Mouse (Mus musculus) kidney, postnatal 14 days (tissue): ENCODE results near the gene Ccpg1.

Experiments
- DNase-seq: peaks from one replicate; pipeline ENCODE4 v3.0.0; 2022; ENCODE audit warnings: mixed read lengths

Gene Ccpg1

DNA sequence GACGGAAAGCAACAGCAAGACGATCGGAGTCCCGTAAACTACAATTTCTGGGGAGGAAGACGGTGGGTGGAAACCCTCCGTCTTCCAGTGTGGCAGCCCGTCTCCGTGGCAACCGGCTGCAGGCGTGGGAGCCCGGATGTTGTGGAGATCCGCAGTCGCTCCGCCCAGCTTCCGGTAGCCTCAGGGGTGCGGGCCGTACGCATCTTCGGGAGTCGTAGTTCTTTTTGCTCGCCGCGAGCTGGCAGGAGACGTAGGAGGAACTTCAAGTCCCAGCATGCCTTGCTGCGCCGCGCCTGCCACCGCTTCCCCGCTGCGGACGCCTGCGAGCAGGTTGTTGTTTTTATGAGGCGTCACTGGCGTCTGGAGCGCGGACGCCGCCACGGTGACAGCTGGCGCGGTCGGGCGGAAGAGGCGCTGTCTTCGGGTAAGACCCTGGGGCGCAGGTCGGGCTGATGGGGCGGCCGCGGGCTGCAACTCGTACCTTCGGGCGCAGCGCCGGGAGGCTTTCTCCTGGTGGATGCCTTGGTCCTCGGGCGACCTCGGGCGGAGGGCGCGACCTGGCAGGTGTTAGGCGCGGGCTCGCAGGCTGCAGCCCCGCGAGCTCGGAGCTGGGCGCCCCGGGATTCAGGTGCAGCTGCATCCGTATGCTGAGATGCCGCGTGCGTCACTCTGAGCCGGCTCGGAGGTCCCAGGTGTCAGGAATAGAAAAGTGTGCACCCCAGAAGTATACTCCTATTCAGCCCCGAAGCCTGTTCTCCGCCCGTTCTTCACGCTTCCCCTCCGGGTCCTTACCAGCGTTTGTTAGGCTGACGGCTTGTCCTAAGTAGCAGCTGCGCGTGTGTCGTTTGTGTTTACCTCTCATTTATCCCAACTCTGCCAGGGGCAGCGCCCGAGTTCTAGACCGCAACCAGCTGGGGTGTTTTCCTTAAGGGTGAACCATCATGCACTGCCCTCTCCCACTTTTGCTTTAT, at the start of gene Ccpg1, which contains the start of gene Ccpg1os:
TSS of gene Ccpg1 (plus strand) at position 180 of the 971 bp plus-strand sequence.
TSS of gene Ccpg1os (minus strand) at position 133 of the 971 bp plus-strand sequence.
- DNase-seq: peak; percentile 98

DNA sequence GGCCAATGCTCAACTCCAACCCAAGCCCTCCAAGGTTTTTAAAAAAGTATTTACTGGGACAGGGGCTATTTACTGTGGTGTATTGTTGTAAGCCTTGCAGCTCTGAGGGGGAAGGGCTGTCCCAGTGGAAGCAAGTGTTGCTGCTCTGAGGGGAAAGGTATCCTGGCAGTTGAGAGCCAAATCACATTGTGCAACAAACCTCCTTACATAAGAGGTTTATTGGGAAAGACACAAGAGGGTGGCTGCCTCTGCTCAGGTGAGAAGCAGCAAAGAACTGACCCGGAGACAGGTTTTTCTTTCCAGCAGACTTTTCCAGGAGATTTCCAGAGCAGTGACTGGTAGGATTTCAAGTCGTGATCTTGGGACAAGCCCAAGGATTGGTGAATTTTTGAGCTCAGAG, 48.9 kb upstream of the Ccpg1 start:
- no peak for DNase-seq

DNA sequence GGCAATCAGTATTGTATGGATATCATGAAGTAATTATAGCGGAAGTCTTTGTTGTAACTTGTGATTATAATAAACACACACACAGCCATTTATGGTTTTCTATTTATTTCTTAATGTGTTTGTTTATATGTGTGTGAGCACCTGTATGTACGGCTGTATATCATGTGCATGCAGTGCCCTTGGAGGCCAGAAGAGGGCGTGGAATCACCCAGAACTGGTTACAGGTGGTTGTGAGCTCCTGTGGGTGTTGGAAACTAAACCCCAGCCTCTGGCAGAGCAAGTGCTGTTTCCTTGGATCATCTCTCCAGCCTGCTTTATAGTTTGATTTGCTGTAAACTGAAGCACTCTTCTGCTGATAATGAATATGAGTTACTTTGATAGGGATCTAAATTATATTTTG, 41.8 kb upstream of the Ccpg1 start:
- no peak for DNase-seq

DNA sequence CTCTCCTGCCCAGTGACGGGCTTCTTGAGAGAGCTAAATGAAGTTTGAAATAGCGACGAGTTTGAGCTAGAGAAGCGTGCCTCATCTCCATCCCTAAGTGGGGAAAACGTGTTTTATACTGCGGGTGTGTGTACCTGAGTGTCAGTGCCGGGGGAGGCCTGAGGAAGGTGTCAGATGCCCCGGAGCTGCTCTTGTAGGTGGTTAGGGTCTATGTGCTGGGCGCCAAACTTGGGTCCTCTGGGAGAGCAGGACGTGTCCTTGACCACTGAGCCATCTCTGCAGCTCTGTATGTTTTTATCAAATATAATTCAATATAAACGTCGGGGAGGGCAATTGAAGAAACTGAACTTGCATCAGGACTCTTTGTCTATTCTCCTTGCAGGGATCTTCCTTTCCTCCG, 40.9 kb upstream of the Ccpg1 start:
- no peak for DNase-seq

DNA sequence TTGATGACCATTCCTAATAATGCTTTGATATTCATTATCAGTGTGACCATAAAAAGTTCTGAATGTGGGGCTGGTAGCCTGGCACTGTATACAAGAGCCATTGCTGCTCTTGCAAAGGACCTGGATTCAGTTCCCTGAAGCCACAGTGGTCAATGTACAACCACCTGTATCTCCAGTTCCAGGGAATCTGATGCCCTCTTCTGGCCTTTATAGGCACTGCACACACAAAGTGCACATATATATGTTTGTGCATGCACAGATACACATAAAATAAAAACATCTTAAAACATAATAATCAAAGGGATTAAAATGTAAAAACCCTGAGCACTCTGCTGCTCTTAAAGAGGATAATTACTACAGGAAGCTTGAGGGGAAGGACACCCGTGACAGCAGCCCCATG, 38.2 kb upstream of the Ccpg1 start:
- DNase-seq: no peak

DNA sequence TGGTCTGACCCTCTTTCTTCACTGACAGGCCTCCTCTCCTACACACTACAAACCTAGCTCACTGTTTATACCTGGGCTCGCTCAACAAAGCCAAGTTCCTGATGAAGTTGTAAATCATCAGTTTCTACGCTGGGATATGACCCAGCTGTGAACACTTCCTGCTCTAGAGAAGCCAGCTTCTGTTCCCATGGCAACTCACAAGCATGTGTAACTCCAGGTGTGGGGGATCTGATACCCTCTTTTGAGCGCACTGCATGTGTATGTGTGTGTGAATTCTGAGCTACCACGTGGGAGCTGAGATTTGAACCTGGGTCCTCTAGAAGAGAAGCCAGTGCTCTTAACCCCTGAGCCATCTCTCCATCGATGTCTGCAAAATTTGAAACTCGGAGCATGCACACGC, 35.7 kb upstream of the Ccpg1 start:
- DNase-seq: no peak

DNA sequence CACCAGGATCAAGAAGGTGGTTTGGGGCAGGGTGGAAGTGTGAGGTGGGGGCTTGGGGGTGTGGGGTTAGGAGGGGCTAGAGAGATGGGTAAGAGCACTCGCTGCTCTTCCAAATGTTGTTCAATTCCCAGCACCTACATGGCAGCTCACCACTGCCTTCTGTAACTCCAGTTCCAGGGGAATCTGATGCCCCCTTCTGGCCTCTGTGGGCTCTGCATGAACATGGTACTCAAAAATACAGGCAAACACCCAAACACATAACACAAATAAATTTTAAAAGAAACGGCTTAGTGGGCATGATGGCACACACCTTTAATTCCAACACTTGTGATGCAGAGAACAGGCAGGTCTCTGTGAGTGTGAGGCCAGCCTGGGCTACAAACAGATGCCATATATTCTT, 30.5 kb upstream of the Ccpg1 start:
- no peak for DNase-seq

DNA sequence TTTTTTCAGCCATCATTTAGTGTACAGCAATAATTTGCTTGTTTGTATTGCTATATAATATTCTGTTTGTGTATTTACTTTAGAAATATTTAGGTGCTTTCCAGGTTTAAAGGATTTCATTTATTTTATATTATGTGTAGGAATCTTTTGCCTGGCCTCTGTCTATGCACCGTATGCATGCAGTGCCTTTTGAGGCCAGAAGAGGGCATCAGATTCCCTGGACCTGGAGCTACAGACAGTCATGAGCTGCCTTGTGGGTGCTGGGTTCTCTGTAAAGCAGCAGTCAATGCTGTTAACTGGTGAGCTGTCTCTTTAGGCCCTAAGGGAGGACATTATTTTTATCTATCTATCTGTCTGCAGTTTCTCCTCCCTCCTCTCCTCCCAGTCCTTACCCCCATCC, 29.7 kb upstream of the Ccpg1 start:
- peak; percentile 55 for DNase-seq

DNA sequence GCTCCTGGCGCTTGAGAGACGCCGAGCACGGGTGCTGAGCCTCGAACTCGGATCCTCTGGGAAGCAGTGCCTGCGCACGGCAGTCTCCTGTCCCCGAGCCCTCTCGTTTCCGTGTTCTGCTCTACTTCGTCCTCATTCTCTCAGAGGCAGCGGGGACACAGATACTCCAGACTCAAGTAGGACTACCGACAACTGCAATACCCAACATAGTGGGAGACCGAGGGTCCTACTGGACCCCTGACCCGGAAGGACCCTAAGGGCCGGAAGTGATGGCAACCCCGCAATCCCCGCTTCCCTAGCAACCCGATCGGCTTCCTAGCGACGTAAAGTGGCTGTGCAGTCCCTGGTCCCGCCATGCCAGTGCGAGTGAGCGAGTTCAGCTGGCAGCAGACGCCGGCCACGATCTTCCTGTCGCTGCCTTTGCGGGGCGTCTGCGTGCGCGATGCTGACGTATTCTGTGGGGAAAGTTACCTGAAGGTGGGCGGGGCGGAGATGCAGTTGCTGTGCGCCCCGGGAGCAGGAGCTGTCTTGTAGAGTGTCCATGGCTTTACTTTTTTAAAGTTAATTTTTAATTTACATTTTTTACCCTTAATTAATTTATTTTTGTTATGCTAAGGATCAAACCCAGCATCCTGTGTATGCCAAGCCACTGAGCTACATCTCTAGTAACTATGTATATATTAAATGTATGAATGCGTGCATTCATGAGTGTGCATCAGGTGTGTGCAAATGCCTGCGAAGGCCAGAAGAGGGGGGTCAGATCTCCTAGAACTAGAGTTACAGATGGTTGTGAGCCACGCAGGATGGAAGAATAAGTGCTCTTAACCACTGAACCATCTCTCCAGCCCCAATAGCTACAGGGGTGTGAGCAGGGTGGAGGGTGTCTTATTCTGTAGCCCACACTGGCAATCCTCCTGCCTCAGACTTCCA, 26.4 kb upstream of the Ccpg1 start, which contains the start of the genes Dyx1c1 and Gm44503:
TSS of gene Dyx1c1 (plus strand) at position 265 of the 930 bp plus-strand sequence.
TSS of gene Gm44503 (plus strand) at position 332 of the 930 bp plus-strand sequence.
- DNase-seq: peak; percentile 87

DNA sequence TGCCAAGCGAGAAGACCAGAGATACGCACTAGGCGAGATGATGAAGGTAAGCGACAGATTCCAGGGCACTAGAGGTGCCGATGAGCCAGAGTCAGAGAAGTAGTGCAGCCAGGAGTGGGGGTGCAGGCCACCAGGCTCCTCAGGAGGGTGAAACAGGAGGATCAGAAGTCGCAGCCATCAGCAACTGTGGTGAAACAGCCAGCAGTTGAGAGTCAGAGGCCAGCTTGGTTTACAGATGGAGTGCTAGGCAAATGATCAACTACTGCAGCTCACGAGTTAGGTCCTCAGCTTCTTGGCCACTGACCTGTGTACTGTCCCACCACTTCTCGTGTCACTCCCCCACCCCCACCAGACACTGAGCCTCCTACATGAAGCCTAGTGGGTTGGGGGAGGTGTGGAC, 23.9 kb upstream of the Ccpg1 start:
- DNase-seq: peak; percentile 53

DNA sequence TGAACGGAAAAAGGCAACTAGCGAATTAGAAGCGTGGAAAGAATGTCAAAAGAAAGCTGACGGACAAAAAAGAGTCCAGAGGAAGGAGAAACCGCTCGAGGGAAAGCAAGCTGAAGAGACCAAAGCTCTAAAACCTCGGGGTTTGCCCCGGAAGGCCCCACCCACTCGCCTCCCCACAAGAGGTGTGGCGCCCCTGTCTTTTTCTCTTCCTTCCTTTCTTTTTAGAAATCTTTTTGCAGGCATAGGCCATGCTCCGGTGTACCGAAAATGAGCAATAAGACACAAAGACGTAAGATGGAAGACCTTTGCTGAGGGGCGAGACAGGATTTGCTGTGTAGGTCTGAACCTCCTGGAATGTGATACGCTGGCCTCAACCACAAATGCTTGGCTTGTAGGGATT, 23.3 kb upstream of the Ccpg1 start:
- no peak for DNase-seq

DNA sequence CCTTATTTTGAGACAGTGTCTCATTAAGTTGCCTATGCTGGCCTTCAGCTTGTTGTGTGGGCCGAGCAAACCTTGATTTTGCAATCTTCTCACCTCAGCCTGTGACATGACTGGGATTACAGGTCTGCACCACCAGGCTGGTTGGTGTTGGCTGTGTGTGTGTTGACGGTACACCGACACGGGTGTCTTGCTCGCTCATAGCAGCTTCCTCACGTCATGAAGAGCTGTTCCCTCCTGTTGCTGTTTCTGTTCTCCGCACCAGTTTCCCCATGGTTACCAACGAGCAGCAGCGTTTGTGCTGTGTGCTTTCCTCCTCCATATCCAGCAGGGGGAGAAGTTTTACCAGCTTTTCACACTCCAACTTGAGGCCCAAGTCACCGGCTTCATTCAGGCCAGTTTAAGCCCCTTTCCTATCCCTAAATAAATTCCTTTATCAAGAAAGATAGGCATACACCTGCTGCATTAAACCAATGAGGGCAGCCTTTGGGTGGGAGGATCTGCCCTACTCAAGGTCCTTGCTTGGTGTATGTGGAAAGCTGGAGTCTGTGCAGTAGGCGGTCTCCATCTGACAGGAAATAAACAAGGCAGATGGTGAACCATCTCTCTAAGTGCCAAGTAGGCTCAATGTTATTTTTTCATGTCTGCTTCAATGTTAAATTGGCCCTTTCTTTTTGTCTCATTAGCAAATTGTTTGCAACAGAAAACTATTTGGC, 16.7 kb upstream of the Ccpg1 start:
- peak; percentile 59 for DNase-seq

DNA sequence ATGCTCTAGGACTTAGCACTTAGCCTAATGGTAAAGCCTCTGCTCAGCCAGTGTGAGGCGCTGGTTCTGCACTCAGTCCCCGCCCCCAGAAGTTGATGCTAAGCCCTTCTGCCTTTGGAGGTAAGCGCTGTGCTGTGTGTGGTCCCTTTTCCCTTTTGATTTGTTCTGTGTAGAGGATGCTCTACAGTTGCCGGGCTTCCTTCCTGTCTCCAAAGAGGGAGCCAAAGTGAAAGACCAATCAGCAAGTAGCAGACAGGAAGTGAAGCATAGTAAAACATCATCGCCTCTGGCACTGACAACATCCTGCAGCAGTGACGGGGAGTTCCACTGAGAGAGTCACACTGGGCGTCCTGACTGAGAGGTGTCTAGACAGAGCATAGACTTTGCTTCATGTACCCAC, 15.4 kb upstream of the Ccpg1 start:
- DNase-seq: peak; percentile 33

DNA sequence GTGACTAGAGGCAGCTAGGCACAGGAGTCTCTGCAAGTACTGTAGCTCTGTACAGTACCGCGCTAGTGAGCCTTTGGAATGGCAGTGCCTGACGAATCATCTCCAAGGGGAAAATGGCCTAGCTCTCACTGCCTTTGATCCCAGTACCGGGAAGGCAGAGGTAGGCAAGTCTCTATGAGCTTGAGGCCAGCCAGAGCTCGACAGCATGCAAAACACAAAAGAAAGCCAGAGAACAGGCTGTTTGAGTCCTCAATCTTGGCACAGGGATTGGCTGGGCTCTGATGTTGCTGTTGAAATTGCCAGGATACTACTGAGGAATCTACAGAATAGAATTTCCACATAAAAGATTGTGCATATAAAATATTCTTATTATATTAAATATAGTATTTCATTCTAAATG, 12.8 kb upstream of the Ccpg1 start:
- no peak for DNase-seq

DNA sequence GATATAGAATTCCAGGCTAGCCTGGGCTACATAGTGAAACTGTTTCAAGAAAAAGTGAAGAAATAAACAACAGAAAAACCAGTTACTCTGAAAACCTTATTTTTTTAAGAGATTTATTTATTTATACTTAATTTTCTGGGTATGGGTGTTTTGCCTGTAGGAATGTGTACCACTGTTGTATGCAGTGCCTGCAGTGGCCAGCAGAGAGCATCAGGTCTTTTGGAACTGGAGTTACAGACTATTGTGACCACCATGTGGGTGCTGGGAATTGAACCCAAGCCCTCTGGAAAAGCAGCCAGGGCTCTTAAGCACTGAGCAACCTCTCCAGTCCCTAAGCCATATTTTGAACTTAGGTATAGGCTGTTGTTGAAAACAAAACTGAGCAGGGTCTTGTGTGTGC, 12.2 kb upstream of the Ccpg1 start:
- DNase-seq: no peak

DNA sequence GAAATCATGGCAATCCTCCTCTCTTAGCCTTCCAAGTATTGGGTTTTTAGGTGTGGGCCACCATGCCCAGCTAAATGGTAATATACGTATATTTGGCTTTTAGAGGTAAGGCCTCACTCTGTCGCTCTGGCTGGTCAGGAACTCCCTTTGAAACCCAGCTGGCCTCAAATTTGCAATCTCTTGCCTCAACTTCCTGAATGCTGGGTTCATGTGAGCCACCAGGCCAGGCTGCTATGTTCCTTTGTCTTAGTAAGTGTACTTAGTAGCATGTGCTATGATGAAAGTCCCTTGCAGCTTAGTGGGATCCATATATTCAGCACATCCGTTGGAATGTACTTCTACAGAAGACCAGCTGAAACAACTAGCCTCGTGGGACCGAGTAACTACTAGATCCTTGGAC, 10.5 kb upstream of the Ccpg1 start:
- DNase-seq: no peak

DNA sequence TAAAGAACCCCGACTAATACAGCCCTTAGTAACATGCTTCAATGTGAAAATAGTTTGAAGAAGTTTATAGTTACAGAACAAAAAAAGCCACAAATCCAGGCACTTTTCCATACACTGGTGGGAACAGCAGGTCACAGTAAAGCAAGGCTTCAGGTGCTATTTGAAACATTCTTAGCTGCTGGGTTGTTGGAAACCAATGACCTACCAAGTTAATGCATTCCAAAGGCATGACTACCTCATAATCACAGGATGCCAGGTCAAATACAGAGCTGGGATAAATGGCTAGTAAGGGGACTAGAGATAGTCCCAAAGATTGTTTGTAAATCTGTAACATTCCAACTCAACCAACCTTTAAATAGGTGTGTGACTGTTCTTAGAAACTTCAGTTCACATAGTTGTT, 10.0 kb upstream of the Ccpg1 start:
- DNase-seq: no peak

DNA sequence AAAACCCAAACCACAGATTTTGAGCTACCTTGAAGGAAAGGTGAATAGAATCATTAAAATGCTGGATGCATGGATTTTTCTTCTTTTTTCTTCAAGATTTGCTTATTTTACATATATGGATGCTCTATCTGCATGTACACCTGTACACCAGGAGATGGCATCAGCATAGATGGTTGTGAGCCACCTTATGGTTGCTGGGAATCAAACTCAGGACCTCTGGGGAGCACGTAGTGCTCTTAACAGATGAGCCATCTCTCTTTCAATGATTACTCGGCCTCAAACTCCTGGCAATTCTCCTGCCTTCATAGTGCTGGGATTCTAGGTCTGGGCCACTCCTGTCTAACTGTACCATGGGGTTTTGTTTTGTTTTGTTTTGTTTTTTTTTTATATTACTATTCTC, 2.2 kb upstream of the Ccpg1 start:
- no peak for DNase-seq

DNA sequence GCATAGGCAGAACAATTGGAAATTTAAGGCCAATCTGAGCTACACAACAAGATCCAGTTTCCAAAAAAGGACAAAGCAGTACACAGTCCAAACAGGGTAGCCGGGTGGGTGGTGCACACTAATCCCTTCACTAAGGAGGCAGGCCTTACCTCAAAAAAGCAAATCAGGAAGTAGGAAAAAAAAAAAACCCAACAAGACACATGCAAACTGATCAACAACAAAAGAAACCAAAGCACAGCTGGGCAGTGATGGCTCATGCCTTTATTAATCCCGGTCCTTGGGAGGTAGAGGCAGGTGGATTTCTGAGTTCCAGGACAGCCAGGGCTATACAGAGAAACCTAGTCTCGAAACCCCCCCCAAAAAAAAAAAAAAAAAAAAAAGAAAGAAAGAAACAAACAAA, 2.5 kb downstream of the Ccpg1 start:
- DNase-seq: no peak

DNA sequence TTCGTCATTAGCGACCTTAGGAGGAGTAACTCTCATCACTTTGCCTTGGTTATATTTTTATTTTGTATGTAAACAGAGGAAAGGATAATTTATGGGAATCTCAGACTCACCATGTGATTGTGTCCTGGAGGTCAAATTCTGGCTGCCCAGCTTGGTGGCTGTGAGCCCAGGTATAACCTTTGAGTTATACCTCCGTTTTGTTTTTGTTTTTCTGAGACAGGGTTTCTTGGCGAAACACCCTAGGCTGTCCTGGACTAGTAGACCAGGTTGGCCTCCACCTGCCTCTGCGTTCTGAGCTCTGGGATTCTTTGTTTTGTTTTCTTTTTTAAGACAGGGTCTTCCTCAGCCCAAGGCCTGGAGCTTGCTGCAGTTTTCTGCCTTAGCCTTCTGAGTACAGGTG, 3.5 kb downstream of the Ccpg1 start:
- DNase-seq: no peak

DNA sequence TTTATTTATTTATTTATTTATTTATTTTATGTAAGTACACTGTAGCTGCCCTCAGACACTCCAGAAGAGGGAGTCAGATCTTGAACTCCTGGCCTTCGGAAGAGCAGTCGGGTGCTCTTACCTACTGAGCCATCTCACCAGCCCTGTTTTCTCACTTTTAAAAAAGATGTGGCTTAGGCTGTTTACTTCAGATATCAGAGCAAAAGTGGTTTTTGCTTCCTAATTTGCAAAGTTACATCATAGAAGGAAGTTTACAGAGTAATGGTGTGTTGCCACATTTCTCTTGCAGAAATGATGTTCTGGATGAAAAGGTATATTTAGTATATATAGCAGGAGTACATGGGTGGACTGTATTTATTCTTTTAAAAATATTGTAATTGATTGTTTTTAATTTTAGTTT, 6.2 kb downstream of the Ccpg1 start:
- DNase-seq: no peak

DNA sequence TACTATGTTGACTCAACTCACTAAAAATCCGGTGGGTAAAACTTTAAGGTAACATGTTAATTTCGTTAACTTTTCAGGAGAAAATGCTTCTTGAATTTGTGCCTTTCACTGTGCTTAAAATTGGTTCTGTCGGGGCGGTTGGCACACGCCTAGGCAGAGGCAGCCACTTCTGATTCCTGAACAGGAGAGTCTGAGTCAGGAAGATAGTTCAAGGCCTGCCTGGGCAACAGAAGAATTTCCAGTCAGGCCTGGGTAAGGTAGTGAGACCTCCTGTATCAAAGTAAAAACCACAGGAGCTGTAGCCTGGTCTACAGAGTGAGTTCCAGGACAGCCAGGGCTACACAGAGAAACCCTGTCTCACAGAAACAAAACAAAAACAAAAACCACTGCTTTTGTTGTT, 7.3 kb downstream of the Ccpg1 start:
- DNase-seq: no peak

DNA sequence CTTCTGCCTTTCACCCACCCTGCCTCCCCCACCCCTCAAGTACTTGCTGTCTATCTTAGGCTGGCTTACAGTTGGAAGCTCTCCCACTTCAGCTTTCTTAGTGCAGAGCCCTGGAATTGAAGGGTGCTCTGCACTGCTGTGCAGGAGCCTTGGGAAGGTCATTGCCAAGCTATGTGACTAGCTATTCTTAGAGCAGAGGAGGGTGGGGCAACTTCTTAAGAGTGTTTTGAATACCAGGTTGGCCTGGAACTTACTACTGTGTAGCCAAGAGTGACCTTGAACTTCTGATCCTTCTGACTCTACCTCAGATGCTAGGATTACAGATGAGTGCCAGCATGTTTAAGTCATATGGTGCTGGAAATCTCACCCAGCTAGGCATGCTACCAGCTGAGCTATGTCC, 10.9 kb downstream of the Ccpg1 start:
- DNase-seq: no peak
